Mouse (Mus musculus) layer of hippocampus, adult 18-20 months (tissue): Measurements from ENCODE around the gene Stk17b. TPM values are rescaled to one million over a fixed set of nuclear protein-coding genes. Genes with fewer than 3 reads are reported as not detected.
"Not testable (repeated sequence)": the region's sequence is repeated elsewhere in the genome, so short reads cannot be mapped to it uniquely, and the experiment has no call there.

ENCODE experiments used
- DNase-seq, 2 experiments: peaks; one replicate each; pipeline ENCODE4 v3.0.0; 2022; ENCODE audit warnings: low spot score in 2 of 2
- total RNA-seq, 2 experiments: library from RNA; stranded (reverse); gene quantifications; 2 replicates each; pipeline ENCODE4 v1.2.3; 2021

Stk17b gene
- total RNA-seq, 2 experiments from 2014 or later: 2.6 to 5.3 TPM

DNA sequence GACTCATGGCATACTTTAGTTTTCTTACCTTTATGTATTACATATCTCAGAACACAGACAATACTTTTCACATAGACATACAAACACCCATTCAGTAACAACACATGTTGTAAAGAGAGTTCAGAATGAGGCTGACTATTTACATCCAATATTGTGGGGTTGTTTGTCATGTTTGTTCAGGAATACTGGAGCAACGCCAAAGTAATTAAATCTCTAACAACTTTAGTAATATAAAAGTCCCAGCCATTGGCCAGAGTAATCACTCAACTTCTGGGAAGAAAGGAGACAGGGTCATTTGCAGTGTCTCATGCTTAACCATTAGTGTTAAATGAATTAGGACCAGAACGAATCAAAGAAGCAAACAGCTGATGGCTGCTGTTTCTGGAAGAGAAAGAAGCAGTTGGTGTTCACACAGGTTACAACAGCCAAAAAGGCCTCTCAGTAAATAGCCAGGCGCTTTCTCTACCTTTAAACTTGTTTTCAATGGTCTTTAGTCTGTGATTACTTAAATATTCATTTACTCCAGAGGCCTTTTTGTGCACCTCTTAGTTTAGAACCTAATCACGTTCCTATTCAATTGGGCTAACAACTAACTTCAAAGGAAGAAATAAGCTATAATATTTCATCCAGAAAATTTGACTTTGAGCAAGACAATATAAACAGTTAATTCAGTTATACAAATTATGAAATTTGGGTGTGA is 44.8 kb downstream of the Stk17b start:
- DNase-seq: not testable (repeated sequence)

DNA sequence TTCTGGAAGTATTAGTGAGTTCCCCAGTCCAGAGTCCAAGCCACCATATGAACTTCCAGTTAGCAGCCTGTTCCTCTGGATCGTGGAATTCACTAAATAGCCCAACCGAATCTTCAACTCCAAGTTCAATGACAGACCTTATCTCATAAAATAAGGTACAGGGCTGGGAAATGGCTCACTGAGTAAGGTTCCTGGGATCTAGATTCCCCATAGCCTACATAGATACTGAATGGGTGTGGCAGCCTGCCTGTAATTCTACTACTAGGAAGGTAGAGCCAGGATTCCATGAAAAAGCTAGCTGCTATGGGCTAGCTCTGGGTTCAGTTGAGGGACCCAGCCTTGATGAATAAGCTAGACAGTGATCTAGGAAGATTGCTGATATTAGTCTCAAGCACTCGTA is 48.4 kb downstream of the Stk17b start:
- no peak for DNase-seq

DNA sequence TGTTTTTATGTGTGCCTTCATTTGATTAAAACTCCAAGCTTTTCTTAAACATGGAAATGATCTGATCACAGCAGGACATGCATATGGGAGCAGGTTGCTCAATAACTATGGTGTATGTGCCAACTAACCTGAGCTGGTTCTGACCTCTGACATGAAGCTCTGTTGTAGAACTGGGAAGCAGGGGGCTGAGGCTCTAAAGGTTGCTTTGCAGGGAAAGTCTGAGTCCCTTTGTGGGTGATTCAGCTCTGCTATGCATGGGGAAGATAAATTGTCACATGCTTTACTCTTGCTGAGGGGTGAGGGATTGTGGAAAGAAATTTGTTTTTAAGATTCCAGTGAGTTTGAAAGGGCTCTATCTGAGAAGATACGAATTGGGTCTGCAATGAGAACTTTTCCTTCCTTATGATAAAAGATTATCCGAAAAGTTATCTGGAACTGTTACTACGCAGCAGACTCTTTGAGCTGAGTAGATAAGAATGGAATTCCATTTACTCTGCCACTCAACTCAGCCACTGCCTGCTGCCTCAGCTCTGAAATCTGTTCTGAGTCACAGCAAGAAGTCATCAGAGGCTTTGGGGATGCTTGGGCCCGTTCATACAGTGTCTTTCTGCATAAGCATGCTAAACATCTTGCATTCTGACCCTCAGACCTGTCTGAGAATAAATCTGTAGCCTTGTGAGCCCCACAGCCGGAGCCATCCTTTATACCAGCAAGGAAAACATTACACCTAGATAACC is 56.4 kb downstream of the Stk17b start:
- DNase-seq: no peak

DNA sequence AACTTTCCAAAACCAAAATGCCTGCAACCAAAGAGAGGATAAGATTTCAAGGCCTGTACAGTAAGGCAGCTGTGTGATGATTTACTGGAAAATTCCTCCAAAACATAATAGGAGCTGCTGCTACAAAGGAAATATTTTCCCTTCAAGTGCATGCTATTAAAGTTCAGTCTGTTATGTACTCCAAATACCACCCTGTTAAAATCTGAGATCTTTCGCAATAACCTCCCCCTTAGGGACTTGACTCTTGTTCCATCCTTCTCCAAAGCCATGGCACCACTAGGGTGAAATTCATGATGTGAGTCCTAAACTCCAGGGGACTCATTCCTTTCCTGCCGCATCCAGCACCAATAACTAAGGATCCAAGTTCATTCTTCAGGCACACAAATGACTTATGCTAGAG is 58.1 kb downstream of the Stk17b start:
- DNase-seq: no peak

DNA sequence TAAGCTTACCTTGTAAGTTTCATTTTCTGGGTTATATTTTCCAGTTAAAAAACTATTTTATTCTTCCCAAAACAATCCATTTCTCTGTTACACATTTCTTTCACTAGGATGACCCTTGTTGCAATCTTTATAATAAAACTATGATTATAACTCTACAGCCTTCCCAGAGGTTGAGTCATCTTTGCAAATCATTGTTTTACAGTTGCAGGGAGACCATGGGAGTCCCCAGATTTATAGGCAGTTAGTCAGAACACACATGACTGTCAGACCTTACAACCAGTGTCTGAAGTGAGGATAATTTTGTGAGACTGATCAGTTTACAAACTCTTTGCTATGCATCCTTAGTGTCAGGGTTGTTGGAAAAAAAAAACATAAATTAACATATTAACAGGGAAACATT is 63.7 kb downstream of the Stk17b start:
- no peak for DNase-seq

DNA sequence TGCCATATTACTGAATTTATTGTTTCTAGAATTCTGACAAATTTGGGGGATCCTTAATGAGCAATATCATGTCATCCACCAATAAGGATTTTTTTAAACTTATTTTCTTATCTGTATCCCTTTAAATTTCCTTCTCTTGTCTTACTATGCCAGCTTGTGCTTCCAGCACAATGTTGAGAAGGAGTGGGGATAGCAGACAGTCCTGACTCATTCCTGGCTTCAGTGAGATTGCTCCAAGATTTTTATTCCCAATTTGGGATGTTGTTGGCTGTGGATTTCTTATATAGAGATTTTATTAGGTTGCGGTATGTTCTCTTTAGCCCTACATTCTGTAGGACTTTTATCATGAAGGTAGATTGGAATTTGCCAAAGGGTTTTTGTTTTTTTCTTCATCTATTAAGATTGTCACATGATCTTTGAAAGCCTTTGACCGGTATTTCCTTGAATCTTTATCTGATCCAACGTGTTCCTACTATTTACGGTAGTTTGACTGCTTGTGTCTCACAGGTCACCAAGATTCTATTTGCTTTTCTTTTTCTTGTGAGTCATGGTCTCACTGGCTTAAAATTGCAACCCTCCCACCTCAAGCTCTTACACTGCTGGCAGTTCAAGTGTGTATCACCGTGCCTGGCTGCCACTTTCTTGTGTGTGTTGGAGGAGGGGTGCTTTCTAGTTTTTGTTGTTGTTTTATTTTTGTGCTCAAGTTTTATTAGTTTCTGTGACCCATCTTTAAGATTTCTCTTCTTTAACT is 64.2 kb downstream of the Stk17b start:
- no peak for DNase-seq

DNA sequence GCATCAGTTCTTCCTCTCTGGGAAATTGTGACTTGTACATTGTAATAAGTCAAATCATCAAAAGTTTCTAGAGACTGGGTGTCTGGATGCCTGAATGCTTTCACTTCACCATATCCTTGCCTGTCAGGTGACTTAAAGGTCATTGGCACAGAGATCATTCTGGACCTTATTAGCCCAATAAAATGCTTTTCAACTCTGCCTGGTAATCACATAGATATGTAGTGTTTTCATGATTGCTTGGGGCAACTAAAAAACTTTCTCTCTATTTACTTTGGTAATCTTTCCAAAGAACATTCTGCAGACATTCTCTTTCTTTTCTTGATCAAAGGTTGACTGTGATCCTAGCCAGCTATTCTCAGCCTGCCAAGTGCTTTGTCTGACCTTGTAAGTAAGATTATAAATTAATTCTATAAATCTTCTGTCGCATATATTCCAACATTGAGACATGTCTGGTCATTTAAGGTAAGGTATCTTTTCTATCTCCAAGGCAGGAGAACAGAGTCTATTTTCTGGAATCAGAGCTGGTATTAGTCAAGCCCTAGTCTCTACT is 69.0 kb downstream of the Stk17b start:
- DNase-seq: no peak

DNA sequence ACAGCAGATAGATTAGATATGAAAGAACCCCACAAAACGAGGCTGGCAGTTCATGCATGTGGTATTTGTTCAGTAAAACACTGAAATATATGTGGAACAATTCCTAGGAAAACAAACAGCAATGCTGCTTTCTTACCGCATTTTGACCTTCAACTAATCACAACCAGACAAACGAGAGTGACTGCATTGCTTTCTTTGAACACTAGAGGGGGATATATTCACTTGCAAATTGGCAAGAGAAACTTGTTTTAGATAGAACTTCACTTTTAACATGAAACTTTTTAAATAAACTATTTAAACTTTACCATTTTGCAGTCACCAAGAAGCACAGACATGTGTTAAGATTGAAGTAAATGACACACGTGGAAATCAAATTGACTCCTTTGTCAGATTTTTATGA is 69.6 kb downstream of the Stk17b start:
- DNase-seq: peak in 1 of 2 experiments; percentile 76

DNA sequence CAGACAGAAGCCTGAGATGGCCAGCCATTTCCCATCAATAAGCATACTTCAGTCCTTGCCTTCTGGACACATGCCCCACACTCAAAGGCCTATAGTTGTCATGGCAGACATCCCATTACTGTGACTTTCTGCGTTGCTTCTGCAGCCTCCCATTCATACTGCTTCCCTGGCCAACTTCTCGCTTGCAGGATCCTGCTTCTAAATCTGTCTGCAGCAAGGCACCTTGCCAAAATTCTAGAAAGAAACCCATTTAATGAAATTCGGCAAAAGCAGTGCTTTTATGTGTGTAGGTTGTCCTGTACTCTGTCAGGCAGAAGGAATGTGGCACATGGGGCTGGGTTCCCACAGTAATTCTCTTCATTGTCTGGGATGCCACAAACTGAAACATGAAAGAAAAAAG is 71.6 kb downstream of the Stk17b start:
- DNase-seq: peak; percentile 20 to 73

DNA sequence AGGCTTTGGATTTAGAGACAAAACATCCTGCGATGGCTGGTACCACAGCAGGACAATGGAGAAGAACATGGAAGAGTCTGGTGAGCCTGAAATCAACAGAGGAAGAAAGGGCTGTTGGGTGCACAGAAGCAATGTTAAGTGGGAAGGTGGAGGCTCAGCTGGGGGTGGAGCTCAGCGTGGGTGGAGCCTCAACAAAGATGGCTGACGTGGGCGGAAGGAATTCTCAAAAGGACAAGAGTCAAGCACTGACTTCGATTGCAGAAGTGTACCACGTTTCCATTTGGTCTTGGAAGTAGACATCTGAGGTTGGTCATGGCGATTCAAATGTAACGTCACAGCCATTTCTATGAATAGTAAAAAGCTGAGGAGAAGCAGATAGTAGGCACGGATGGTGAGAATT is 74.0 kb downstream of the Stk17b start:
- no peak for DNase-seq

DNA sequence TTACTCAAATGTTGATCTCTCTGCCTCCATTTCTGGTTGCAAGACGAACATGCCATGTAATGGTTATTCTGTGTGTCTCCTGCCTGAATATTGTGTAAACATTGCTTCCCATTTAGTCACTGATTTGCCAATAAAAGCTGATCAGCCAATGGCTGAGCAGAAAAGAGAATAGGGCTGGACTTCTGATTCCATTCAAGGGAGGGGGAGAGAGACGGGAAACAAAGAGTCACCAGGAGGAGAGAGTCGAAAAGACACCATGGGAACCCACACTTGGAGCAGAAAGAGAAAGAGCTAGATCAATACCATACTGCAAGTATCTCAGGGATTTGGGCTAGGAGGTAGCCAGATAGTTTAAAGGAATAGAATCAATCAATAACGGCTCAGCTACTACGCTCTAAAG is 75.4 kb downstream of the Stk17b start:
- not testable (repeated sequence) for DNase-seq

DNA sequence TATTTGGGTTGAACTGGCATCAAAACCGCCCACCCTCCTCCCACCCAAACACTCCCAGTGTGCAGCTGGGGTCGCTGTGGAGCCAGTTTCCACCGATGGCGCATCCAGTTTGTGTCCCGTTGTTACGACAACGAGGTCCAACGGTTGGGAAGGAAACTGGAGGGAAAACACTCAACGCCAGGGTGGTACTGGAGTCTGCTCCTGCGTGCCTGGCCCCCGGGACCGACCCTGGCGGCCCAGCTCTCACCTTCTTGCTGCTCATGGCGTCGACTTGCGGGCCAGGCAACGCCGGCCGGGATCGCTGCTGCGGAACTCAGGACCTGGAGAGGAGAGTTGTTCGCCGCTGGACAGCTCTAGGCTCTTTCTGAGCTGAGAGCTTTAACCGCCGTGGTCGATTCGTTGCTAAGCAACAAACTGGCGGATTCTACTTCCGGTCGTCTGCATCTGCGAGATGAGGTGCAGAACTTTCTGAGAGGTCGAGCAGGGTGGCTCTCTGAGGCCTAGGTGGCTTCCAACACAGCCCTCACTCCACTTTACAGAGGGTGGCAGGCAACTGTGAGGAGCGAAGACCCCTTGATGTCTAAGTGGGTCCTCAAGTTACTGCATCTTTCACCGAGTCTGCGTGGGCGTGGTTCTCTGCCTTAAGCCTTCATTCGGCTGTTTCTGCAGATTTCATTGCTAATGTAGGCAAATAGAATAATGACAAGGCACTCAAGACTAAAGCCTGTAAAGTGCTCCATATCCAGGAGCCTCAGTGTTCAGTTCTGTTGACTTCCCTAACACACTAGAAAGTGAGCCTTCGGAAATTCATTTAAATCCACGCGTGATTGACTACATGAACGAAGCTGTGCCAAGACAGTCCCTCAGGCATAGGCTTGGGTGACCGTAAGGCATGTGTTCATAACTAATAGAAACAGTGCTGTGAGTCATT is 78.3 kb downstream of the Stk17b start, which contains the start of gene Dnah7a:
TSS of gene Dnah7a (minus strand) at position 354 of the 931 bp plus-strand sequence.
- DNase-seq: peak; percentile 33 to 62

Other genes with a start within 250 kb of the Stk17b start
- 1 to 10 TPM; 2.9 to 5.9 TPM for gene Dnah7a, start 78.4 kb downstream of the Stk17b start, total RNA-seq